Comparison of ENCODE assay signal across 18 mouse cellular contexts in genomic region chr2:168332972-168333371, GRCm38 (mm10). TPM values are rescaled to one million over a fixed set of nuclear protein-coding genes. Genes with fewer than 3 reads are reported as not detected.
A peak's percentile ranks its signal among the peaks of the same experiment; 100 is the strongest.
DNase-seq lines count a peak whose midpoint lies in the region; ATAC-seq and TF ChIP-seq lines count a peak whose summit lies in the region.
"Had no signal": no experiment of that assay in that cellular context is flagged by ENCODE, and none has a peak within 500 bp of the region (broad histone marks: within the 10 kb centered on the region; RNA-seq: fewer than 3 reads in every experiment).

No protein-coding gene starts in this region.

- H3K27ac ChIP-seq in forebrain, embryonic 10.5 days, result peak overlapping the region; percentile 3; the same call in 1 of the 2 replicates
- no peak overlapping the region for H3K27ac ChIP-seq in forebrain, embryonic 16.5 days (ENCODE audit: low read length)
- H3K27ac ChIP-seq in kidney, postnatal 0 days, result no peak overlapping the region
- H3K27ac ChIP-seq in kidney, adult 2 months (ENCODE audit: insufficient read depth, low read depth, low read length), result no peak overlapping the region
- peak overlapping the region; percentile 72 for H3K27ac ChIP-seq in midbrain, embryonic 10.5 days (replicated peaks)
- H3K27ac ChIP-seq in midbrain, embryonic 11.5 days (ENCODE audit: low read depth, low read length), result no peak overlapping the region
- H3K27ac ChIP-seq: hindbrain, embryonic 15.5 days; midbrain, embryonic 15.5 days had no signal

- H3K4me1 ChIP-seq in forebrain, embryonic 10.5 days, result peaks cover 25% of the 10 kb centered on the region
- peaks cover 11% of the 10 kb centered on the region; the same call in 1 of the 2 replicates for H3K4me1 ChIP-seq in forebrain, embryonic 16.5 days (replicated peaks; ENCODE audit: control insufficient read depth, insufficient read depth, low read length)
- H3K4me1 ChIP-seq in kidney, postnatal 0 days (replicated peaks; ENCODE audit: insufficient read depth, low read length), result no peaks in the 10 kb centered on the region; the same call in 1 of the 2 replicates
- H3K4me1 ChIP-seq in kidney, adult 2 months (ENCODE audit: control insufficient read depth, insufficient read depth, low read length), result no peaks in the 10 kb centered on the region
- peaks cover 36% of the 10 kb centered on the region for H3K4me1 ChIP-seq in midbrain, embryonic 10.5 days
- peaks cover 16% of the 10 kb centered on the region for H3K4me1 ChIP-seq in midbrain, embryonic 11.5 days (ENCODE audit: control insufficient read depth, insufficient read depth, low read length)

- no peak for DNase-seq in forebrain, embryonic 10.5 days (ENCODE audit: extremely low spot score, low spot score)
- peak; percentile 48 for DNase-seq in kidney, postnatal 0 days (ENCODE audit: low spot score)
- DNase-seq in kidney, adult 2 months, result no peak
- no peak for DNase-seq in midbrain, embryonic 10.5 days (ENCODE audit: low spot score)
- no peak for DNase-seq in midbrain, embryonic 11.5 days (ENCODE audit: low spot score, missing footprints)
- peak; percentile 39 to 68 for DNase-seq in lung, postnatal 4 days
- DNase-seq in layer of hippocampus, postnatal 10 days (ENCODE audit: low spot score in 2 of 2), result no peak
- DNase-seq: cerebellum, postnatal 25 days; kidney, adult 18-20 months; right cerebral cortex, adult 18-20 months; thymus, adult 2 months had no signal

- TF ChIP-seq POLR2A in kidney, adult 2 months (IDR thresholded peaks at IDR 0.05; ENCODE audit: low read depth, low read length), result no peak

- no peak for ATAC-seq in forebrain, embryonic 16.5 days
- no peak for ATAC-seq in kidney, postnatal 0 days (replicated peaks; ENCODE audit: low FRiP score, low read depth)
- ATAC-seq in midbrain, embryonic 11.5 days (ENCODE audit: low FRiP score), result no peak
- ATAC-seq: forebrain, embryonic 14.5 days; midbrain, embryonic 15.5 days had no signal

- no peak for TF ChIP-seq CTCF in kidney, postnatal 0 days (IDR thresholded peaks at IDR 0.05; ENCODE audit: low read depth)
- TF ChIP-seq CTCF in kidney, adult 2 months (conservative IDR thresholded peaks at IDR 0.05; ENCODE audit: insufficient read depth, insufficient read length, low read depth, low read length), result no peak

- 81% methylated on average over 6 of the region's 6 CpGs for WGBS in forebrain, embryonic 10.5 days
- 80% methylated on average over 6 of the region's 6 CpGs for WGBS in forebrain, embryonic 16.5 days
- 22% methylated on average over 6 of the region's 6 CpGs for WGBS in kidney, postnatal 0 days
- 45% methylated on average over 6 of the region's 6 CpGs for WGBS in kidney, adult 2 months
- WGBS in midbrain, embryonic 10.5 days, result 72% methylated on average over 6 of the region's 6 CpGs
- 73% methylated on average over 6 of the region's 6 CpGs for WGBS in midbrain, embryonic 11.5 days

- no peak overlapping the region for H3K4me2 ChIP-seq in forebrain, embryonic 16.5 days (ENCODE audit: low read length)
- no peak overlapping the region for H3K4me2 ChIP-seq in kidney, postnatal 0 days (ENCODE audit: low read length)
- no peak overlapping the region for H3K4me2 ChIP-seq in midbrain, embryonic 11.5 days
- H3K4me2 ChIP-seq: hindbrain, embryonic 15.5 days; midbrain, embryonic 15.5 days had no signal

- H3K36me3 ChIP-seq in forebrain, embryonic 10.5 days (replicated peaks), result no peaks in the 10 kb centered on the region
- no peaks in the 10 kb centered on the region for H3K36me3 ChIP-seq in forebrain, embryonic 16.5 days (ENCODE audit: control insufficient read depth, insufficient read depth)
- H3K36me3 ChIP-seq in kidney, postnatal 0 days (ENCODE audit: insufficient read depth, low read length), result no peaks in the 10 kb centered on the region
- H3K36me3 ChIP-seq in kidney, adult 2 months (ENCODE audit: control insufficient read depth, insufficient read depth, low read length), result no peaks in the 10 kb centered on the region
- no peaks in the 10 kb centered on the region for H3K36me3 ChIP-seq in midbrain, embryonic 10.5 days
- H3K36me3 ChIP-seq in midbrain, embryonic 11.5 days (ENCODE audit: control insufficient read depth, insufficient read depth, low read length), result no peaks in the 10 kb centered on the region
- H3K36me3 ChIP-seq: hindbrain, embryonic 15.5 days; midbrain, embryonic 15.5 days; stomach, embryonic 15.5 days had no signal

- H3K27me3 ChIP-seq in forebrain, embryonic 10.5 days (ENCODE audit: poor library complexity, severe bottlenecking), result peaks cover 5% of the 10 kb centered on the region; the same call in 1 of the 2 replicates
- H3K27me3 ChIP-seq in forebrain, embryonic 16.5 days (replicated peaks; ENCODE audit: control insufficient read depth, insufficient read depth, low read length), result no peaks in the 10 kb centered on the region
- H3K27me3 ChIP-seq in kidney, postnatal 0 days (ENCODE audit: insufficient read depth, low read length), result no peaks in the 10 kb centered on the region
- no peaks in the 10 kb centered on the region for H3K27me3 ChIP-seq in kidney, adult 2 months (replicated peaks; ENCODE audit: control insufficient read depth, insufficient read depth, low read length)
- no peaks in the 10 kb centered on the region for H3K27me3 ChIP-seq in midbrain, embryonic 10.5 days (ENCODE audit: low read depth, poor library complexity, severe bottlenecking)
- no peaks in the 10 kb centered on the region for H3K27me3 ChIP-seq in midbrain, embryonic 11.5 days (ENCODE audit: control insufficient read depth, insufficient read depth, low read length)
- H3K27me3 ChIP-seq: hindbrain, embryonic 15.5 days; stomach, embryonic 15.5 days had no signal

- H3K4me3 ChIP-seq in forebrain, embryonic 10.5 days, result no peak overlapping the region
- H3K4me3 ChIP-seq in forebrain, embryonic 16.5 days (replicated peaks; ENCODE audit: low read length), result no peak overlapping the region
- H3K4me3 ChIP-seq in kidney, postnatal 0 days (replicated peaks; ENCODE audit: low read depth, low read length), result no peak overlapping the region
- no peak overlapping the region for H3K4me3 ChIP-seq in kidney, adult 2 months (ENCODE audit: insufficient read depth, low read depth, low read length)
- no peak overlapping the region for H3K4me3 ChIP-seq in midbrain, embryonic 10.5 days
- no peak overlapping the region for H3K4me3 ChIP-seq in midbrain, embryonic 11.5 days (ENCODE audit: low read depth, low read length)
- H3K4me3 ChIP-seq: hindbrain, embryonic 15.5 days; midbrain, embryonic 15.5 days; stomach, embryonic 15.5 days had no signal

- H3K9ac ChIP-seq in forebrain, embryonic 16.5 days (replicated peaks; ENCODE audit: low read depth, low read length), result no peak overlapping the region
- no peak overlapping the region for H3K9ac ChIP-seq in kidney, postnatal 0 days (ENCODE audit: low read depth, low read length)
- H3K9ac ChIP-seq in midbrain, embryonic 11.5 days (ENCODE audit: low read length), result no peak overlapping the region
- H3K9ac ChIP-seq: hindbrain, embryonic 15.5 days; midbrain, embryonic 15.5 days; stomach, embryonic 15.5 days had no signal

- H3K9me3 ChIP-seq in forebrain, embryonic 10.5 days, result no peaks in the 10 kb centered on the region
- H3K9me3 ChIP-seq in forebrain, embryonic 16.5 days (ENCODE audit: control insufficient read depth, low read length), result no peaks in the 10 kb centered on the region
- H3K9me3 ChIP-seq in kidney, postnatal 0 days (replicated peaks; ENCODE audit: low read length), result no peaks in the 10 kb centered on the region
- no peaks in the 10 kb centered on the region for H3K9me3 ChIP-seq in midbrain, embryonic 10.5 days (replicated peaks)
- no peaks in the 10 kb centered on the region for H3K9me3 ChIP-seq in midbrain, embryonic 11.5 days (ENCODE audit: control insufficient read depth, low read length)
- H3K9me3 ChIP-seq: hindbrain, embryonic 15.5 days; midbrain, embryonic 15.5 days; stomach, embryonic 15.5 days had no signal

RNA-seq across cellular contexts. Expression of gene Kcng1, which starts 51.4 kb away (rescaled TPM):
- polyA plus RNA-seq in forebrain, embryonic 10.5 days (2016; fragmentation: Nextera tagmentation; extraction: Ambion mirVana), result 2.6 and 2.7 TPM in 2 replicates
- 15.3 and 16.1 TPM in 2 replicates for polyA plus RNA-seq in forebrain, embryonic 16.5 days (2015; fragmentation: Nextera tagmentation; extraction: Ambion mirVana)
- polyA plus RNA-seq in kidney, postnatal 0 days (2015; fragmentation: Nextera tagmentation; extraction: Ambion mirVana), result 0.76 and 0.83 TPM in 2 replicates
- 0.77 and 0.95 TPM in 2 replicates for polyA plus RNA-seq in kidney, adult 2 months (2012; rRNA removed)
- 4.2 and 4.4 TPM in 2 replicates for polyA plus RNA-seq in midbrain, embryonic 10.5 days (2016; fragmentation: Nextera tagmentation; extraction: Ambion mirVana)
- 1.2 and 1.7 TPM in 2 replicates for polyA plus RNA-seq in midbrain, embryonic 11.5 days (2014; fragmentation: Nextera tagmentation; extraction: Ambion mirVana)
- total RNA-seq in layer of hippocampus, postnatal 10 days (2021), result 10 to 100 TPM; 45.5 to 46.8 TPM
- total RNA-seq: adrenal gland, adult 18-20 months; MEL had no signal

Comparison
In these comparisons a context has a peak if more than half of its experiments do, and no peak if none do; other contexts are left out.
1. DNase-seq: peak in kidney, postnatal 0 days (single experiment) and lung, postnatal 4 days (2 of 2); none in forebrain, embryonic 10.5 days (single experiment), kidney, adult 2 months (single experiment), midbrain, embryonic 10.5 days (single experiment), midbrain, embryonic 11.5 days (single experiment) and layer of hippocampus, postnatal 10 days (0 of 2).
2. H3K27ac ChIP-seq: peak in forebrain, embryonic 10.5 days (single experiment) and midbrain, embryonic 10.5 days (single experiment); none in forebrain, embryonic 16.5 days (single experiment), kidney, postnatal 0 days (single experiment), kidney, adult 2 months (single experiment) and midbrain, embryonic 11.5 days (single experiment).